Mouse (Mus musculus) lung, postnatal 0 days (tissue): Measurements from ENCODE around the gene Rsph6a. TPM values are rescaled to one million over a fixed set of nuclear protein-coding genes. Genes with fewer than 3 reads are reported as not detected.

ENCODE experiments used
- ATAC-seq: fragments of 200-750 bp; cut with Nextera tagmentation; 2 replicates; pipeline ENCODE4 v1.8.0; 2017; ENCODE audit warnings: moderate library complexity
- DNase-seq: peaks from one replicate; pipeline ENCODE4 v3.0.0-alpha.2; 2016; ENCODE audit warnings: low spot score
- H3K27ac ChIP-seq: fragments of 300-500 bp; sonication (generic); 2 replicates; pipeline ENCODE4 v1.5.1; 2014; ENCODE audit warnings: antibody characterized with exemption, mild to moderate bottlenecking, low read length, mixed read lengths
- H3K27me3 ChIP-seq: fragments of 300-500 bp; sonication (generic); replicated peaks from 2 replicates; pipeline ENCODE4 v1.6.1; 2014; ENCODE audit warnings: low read length, mixed read lengths; ENCODE audit not compliant: insufficient read depth
- H3K36me3 ChIP-seq: fragments of 300-500 bp; sonication (generic); 2 replicates; pipeline ENCODE4 v1.6.1; 2014; ENCODE audit warnings: low read length, mixed read lengths; ENCODE audit not compliant: insufficient read depth
- H3K4me1 ChIP-seq: fragments of 300-500 bp; sonication (generic); 2 replicates; pipeline ENCODE4 v1.6.1; 2014; ENCODE audit warnings: antibody characterized with exemption, low read depth, low read length, mixed read lengths; ENCODE audit not compliant: insufficient read depth
- H3K4me2 ChIP-seq: fragments of 300-500 bp; sonication (generic); replicated peaks from 2 replicates; pipeline ENCODE4 v1.6.1; 2014; ENCODE audit warnings: low read depth, mild to moderate bottlenecking, low read length, moderate library complexity, mixed read lengths
- H3K4me3 ChIP-seq: fragments of 300-500 bp; sonication (generic); 2 replicates; pipeline ENCODE4 v1.5.1; 2014; ENCODE audit warnings: low read depth, low read length
- H3K9ac ChIP-seq: fragments of 300-500 bp; sonication (generic); replicated peaks from 2 replicates; pipeline ENCODE4 v1.6.1; 2014; ENCODE audit warnings: low read depth, mild to moderate bottlenecking
- H3K9me3 ChIP-seq: fragments of 300-500 bp; sonication (generic); 2 replicates; pipeline ENCODE4 v1.6.1; 2016; ENCODE audit warnings: low read length, mixed read lengths
- CTCF ChIP-seq: IDR thresholded peaks from 2 replicates; pipeline ENCODE4 v1.5.1; 2016; ENCODE audit warnings: antibody characterized with exemption, mild to moderate bottlenecking
- EP300 ChIP-seq: IDR thresholded peaks from 2 replicates; pipeline ENCODE4 v1.6.1; 2016; ENCODE audit warnings: antibody characterized with exemption, mild to moderate bottlenecking, control low read depth
- WGBS: fragments of 180-500 bp; shearing (Covaris S2); extraction: QIAGEN DNeasy Blood & Tissue Kit; methylation state at CpG from one replicate; pipeline ENCODE4 v1.1.7; 2014; 5-methylcytosine and 5-hydroxymethylcytosine counted together
- polyA plus RNA-seq: library from polyadenylated mRNA; unstranded; fragments of >200 nt; fragmentation: Nextera tagmentation; extraction: Ambion mirVana; gene quantifications from 2 replicates; pipeline ENCODE4 v1.2.1, GENCODE M21; 2015

The Rsph6a gene
- polyA plus RNA-seq, 1 experiment from 2014 or later, result not detected

- H3K4me2 ChIP-seq, result no peak overlapping the region
- H3K27ac ChIP-seq, result no peak overlapping the region
- H3K4me1 ChIP-seq, result peaks cover 12% of the 10 kb centered on the region; the same call in 1 of the 2 replicates
- H3K36me3 ChIP-seq, result no peaks in the 10 kb centered on the region; the same call in 1 of the 2 replicates
- 75% methylated on average over 5 of the region's 9 CpGs for WGBS
- H3K4me3 ChIP-seq, result no peak overlapping the region
- no peak for TF ChIP-seq EP300
- peak; percentile 72 for TF ChIP-seq CTCF
- no peaks in the 10 kb centered on the region for H3K9me3 ChIP-seq
- no peaks in the 10 kb centered on the region for H3K27me3 ChIP-seq
- ATAC-seq (no peak), DNase-seq (no peak)
- H3K9ac ChIP-seq, result no peak overlapping the region
These were observed 19.0 kb downstream of the Rsph6a start for GRCm38 (mm10) chr7:19073504-19073903.

- DNase-seq, result no peak
- H3K9ac ChIP-seq, result no peak overlapping the region
- H3K36me3 ChIP-seq, result no peaks in the 10 kb centered on the region; the same call in 1 of the 2 replicates
- H3K9me3 ChIP-seq, result no peaks in the 10 kb centered on the region
- peaks cover 12% of the 10 kb centered on the region; the same call in 1 of the 2 replicates for H3K4me1 ChIP-seq
- WGBS, result 94% methylated on average over 6 of the region's 6 CpGs
- TF ChIP-seq CTCF (peak; percentile 38), EP300 (no peak)
- H3K4me3 ChIP-seq, result no peak overlapping the region
- no peak overlapping the region for H3K27ac ChIP-seq
- no peak for ATAC-seq
- H3K27me3 ChIP-seq, result no peaks in the 10 kb centered on the region
- H3K4me2 ChIP-seq, result no peak overlapping the region
These were observed 20.0 kb downstream of the Rsph6a start for GRCm38 (mm10) chr7:19074494-19074893.

GRCm38 (mm10) chr7:19075231-19075630 is 20.7 kb downstream of the Rsph6a start:
- TF ChIP-seq CTCF, result no peak
- no peak for TF ChIP-seq EP300
- Histone ChIP-seq H3K9ac (0 out of 2 replicates have a peak overlapping the region, but pooled peaks have one; percentile 23), H3K9me3 (no peaks in the 10 kb centered on the region), H3K4me3 (peak overlapping the region; percentile 83), H3K36me3 (peaks cover 2% of the 10 kb centered on the region; the same call in 1 of the 2 replicates), H3K27ac (no peak overlapping the region), H3K4me2 (peak overlapping the region; percentile 84), H3K27me3 (no peaks in the 10 kb centered on the region), H3K4me1 (peaks cover 12% of the 10 kb centered on the region; the same call in 1 of the 2 replicates)
- ATAC-seq (no peak), DNase-seq (no peak)
- 51% methylated on average over 5 of the region's 5 CpGs for WGBS

- peak; percentile 99 for DNase-seq
- Histone ChIP-seq H3K27ac (peak within 1 kb of the TSS; percentile 88), H3K27me3 (no peaks in the 10 kb centered on the region), H3K4me3 (peak within 1 kb of the TSS; percentile 83), H3K9ac (peak within 1 kb of the TSS; percentile 87), H3K9me3 (no peaks in the 10 kb centered on the region), H3K36me3 (peaks cover 8% of the 10 kb centered on the region; the same call in 1 of the 2 replicates), H3K4me2 (peak within 1 kb of the TSS; percentile 84), H3K4me1 (peaks cover 12% of the 10 kb centered on the region; the same call in 1 of the 2 replicates)
- WGBS, result under 1% methylated on average over 63 of the region's 91 CpGs
- ATAC-seq, result peak; percentile 98
- no peak for TF ChIP-seq EP300
- TF ChIP-seq CTCF, result no peak
These were observed 21.5 kb downstream of the Rsph6a start, which contains the start of gene Dmwd for GRCm38 (mm10) chr7:19075723-19076585. Dmwd (plus strand) TSS chr7:19076227.

GRCm38 (mm10) chr7:19076586-19076991 is 22.1 kb downstream of the Rsph6a start:
- Histone ChIP-seq H3K4me2 (peak overlapping the region; percentile 84), H3K27ac (peak overlapping the region; percentile 88), H3K27me3 (no peaks in the 10 kb centered on the region), H3K4me1 (peaks cover 12% of the 10 kb centered on the region; the same call in 1 of the 2 replicates), H3K9me3 (no peaks in the 10 kb centered on the region), H3K36me3 (peaks cover 15% of the 10 kb centered on the region; the same call in 1 of the 2 replicates), H3K4me3 (peak overlapping the region; percentile 83), H3K9ac (peak overlapping the region; percentile 87)
- no peak; the same call in 1 of the 2 replicates for ATAC-seq
- no peak for DNase-seq
- WGBS, result under 1% methylated on average over 21 of the region's 22 CpGs
- TF ChIP-seq EP300, result no peak
- TF ChIP-seq CTCF, result no peak

GRCm38 (mm10) chr7:19077761-19078160 is 23.3 kb downstream of the Rsph6a start:
- H3K4me2 ChIP-seq, result 0 out of 2 replicates have a peak overlapping the region, but pooled peaks have one; percentile 11
- ATAC-seq (no peak), DNase-seq (no peak)
- H3K36me3 ChIP-seq, result peaks cover 22% of the 10 kb centered on the region; the same call in 1 of the 2 replicates
- 46% methylated on average over 14 of the region's 14 CpGs for WGBS
- H3K4me1 ChIP-seq, result peaks cover 13% of the 10 kb centered on the region; the same call in 1 of the 2 replicates
- no peak for TF ChIP-seq CTCF
- TF ChIP-seq EP300, result no peak
- H3K27ac ChIP-seq, result no peak overlapping the region
- H3K4me3 ChIP-seq, result no peak overlapping the region
- H3K9ac ChIP-seq, result no peak overlapping the region
- no peaks in the 10 kb centered on the region for H3K27me3 ChIP-seq
- no peaks in the 10 kb centered on the region for H3K9me3 ChIP-seq
